Mouse (Mus musculus): ENCODE measurements around the gene Shld2. TPM values are rescaled to one million over a fixed set of nuclear protein-coding genes. Genes with fewer than 3 reads are reported as not detected.

Shld2 gene
- polyA plus RNA-seq, 1 experiment from 2014 or later = 11.0 TPM

- Histone ChIP-seq H3K4me2 (no peak overlapping the region), H3K4me3 (replicated peaks) (no peak overlapping the region), H3K9me3 (replicated peaks) (no peaks in the 10 kb centered on the region), H3K9ac (no peak overlapping the region), H3K4me1 (no peaks in the 10 kb centered on the region), H3K27me3 (no peaks in the 10 kb centered on the region), H3K27ac (no peak overlapping the region), H3K36me3 (no peaks in the 10 kb centered on the region)
- ATAC-seq (replicated peaks; ENCODE audit: low FRiP score) = no peak
- WGBS = 58% methylated on average over 4 of the region's 4 CpGs
These were observed 101.2 kb downstream of the Shld2 start for GRCm38 (mm10) chr14:34209080-34209479.

GRCm38 (mm10) chr14:34208651-34209050, 101.6 kb downstream of the Shld2 start:
- Histone ChIP-seq H3K4me2 (no peak overlapping the region), H3K4me1 (no peaks in the 10 kb centered on the region), H3K27ac (no peak overlapping the region), H3K9ac (no peak overlapping the region), H3K36me3 (no peaks in the 10 kb centered on the region), H3K9me3 (replicated peaks) (no peaks in the 10 kb centered on the region), H3K27me3 (no peaks in the 10 kb centered on the region), H3K4me3 (replicated peaks) (no peak overlapping the region)
- WGBS = 49% methylated on average over 2 of the region's 2 CpGs
- ATAC-seq (replicated peaks; ENCODE audit: low FRiP score) = no peak

- no peaks in the 10 kb centered on the region for H3K9me3 ChIP-seq (replicated peaks)
- H3K4me1 ChIP-seq = no peaks in the 10 kb centered on the region
- H3K27ac ChIP-seq = no peak overlapping the region
- no peaks in the 10 kb centered on the region for H3K27me3 ChIP-seq
- WGBS = 80% methylated on average over 6 of the region's 6 CpGs
- H3K36me3 ChIP-seq = no peaks in the 10 kb centered on the region
- H3K4me2 ChIP-seq = no peak overlapping the region
- no peak overlapping the region for H3K9ac ChIP-seq
- ATAC-seq (replicated peaks; ENCODE audit: low FRiP score) = no peak
- no peak overlapping the region for H3K4me3 ChIP-seq (replicated peaks)
These were observed 102.3 kb downstream of the Shld2 start for GRCm38 (mm10) chr14:34207996-34208395.

- peak; percentile 76 for ATAC-seq (replicated peaks; ENCODE audit: low FRiP score)
- Histone ChIP-seq H3K9ac (peak within 1 kb of the TSS; percentile 54), H3K27me3 (peaks cover 4% of the 10 kb centered on the region; the same call in 1 of the 2 replicates), H3K4me2 (peak within 1 kb of the TSS; percentile 99), H3K36me3 (no peaks in the 10 kb centered on the region), H3K27ac (no peak within 1 kb of the TSS), H3K9me3 (replicated peaks) (no peaks in the 10 kb centered on the region), H3K4me1 (peaks cover 15% of the 10 kb centered on the region), H3K4me3 (replicated peaks) (peak within 1 kb of the TSS; percentile 77)
- WGBS = 3% methylated on average over 44 of the region's 52 CpGs
These were observed 108.9 kb downstream of the Shld2 start, which contains the start of gene Gprin2 for GRCm38 (mm10) chr14:34201231-34202035. TSS of gene Gprin2 (minus strand) at chr14:34201653.

- Histone ChIP-seq H3K4me2 (peak overlapping the region; percentile 99), H3K4me1 (peaks cover 15% of the 10 kb centered on the region), H3K27me3 (peaks cover 4% of the 10 kb centered on the region; the same call in 1 of the 2 replicates), H3K36me3 (no peaks in the 10 kb centered on the region), H3K9ac (peak overlapping the region; percentile 54), H3K27ac (no peak overlapping the region), H3K9me3 (replicated peaks) (no peaks in the 10 kb centered on the region), H3K4me3 (replicated peaks) (peak overlapping the region; percentile 77)
- peak; percentile 73 for ATAC-seq (replicated peaks; ENCODE audit: low FRiP score)
- 4% methylated on average over 19 of the region's 19 CpGs for WGBS
These were observed 109.5 kb downstream of the Shld2 start for GRCm38 (mm10) chr14:34200738-34201230.

- no peaks in the 10 kb centered on the region for H3K36me3 ChIP-seq
- H3K4me1 ChIP-seq = peaks cover 16% of the 10 kb centered on the region
- no peak for ATAC-seq (replicated peaks; ENCODE audit: low FRiP score)
- H3K4me3 ChIP-seq (replicated peaks) = no peak overlapping the region
- no peak overlapping the region for H3K27ac ChIP-seq
- H3K4me2 ChIP-seq = no peak overlapping the region
- no peak overlapping the region for H3K9ac ChIP-seq
- peaks cover 4% of the 10 kb centered on the region; the same call in 1 of the 2 replicates for H3K27me3 ChIP-seq
- no peaks in the 10 kb centered on the region for H3K9me3 ChIP-seq (replicated peaks)
- 27% methylated on average over 4 of the region's 4 CpGs for WGBS
These were observed 113.6 kb downstream of the Shld2 start for GRCm38 (mm10) chr14:34196706-34197105.

DNA sequence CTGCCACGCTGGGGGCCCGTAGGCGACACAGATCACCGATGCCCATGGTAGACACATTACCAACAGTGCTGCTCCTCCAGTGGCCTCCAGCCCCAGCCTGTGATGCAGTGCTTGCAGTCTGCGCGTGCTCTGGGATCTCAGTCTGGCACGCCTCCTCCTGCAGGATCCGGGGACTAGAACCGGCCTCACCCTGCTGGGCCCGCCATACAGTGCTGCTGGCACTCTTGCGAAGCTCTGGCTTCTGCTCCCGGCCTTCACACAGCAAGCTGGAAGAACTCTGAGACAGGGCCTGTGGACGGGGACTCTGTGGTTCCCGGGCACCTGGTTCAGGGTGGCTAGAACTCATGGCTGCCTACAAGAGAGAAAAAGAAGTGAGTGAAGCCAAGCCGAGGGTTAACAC, 114.8 kb downstream of the Shld2 start:
- no peak for ATAC-seq (replicated peaks; ENCODE audit: low FRiP score)
- Histone ChIP-seq H3K4me2 (no peak overlapping the region), H3K4me1 (peaks cover 6% of the 10 kb centered on the region; the same call in 1 of the 2 replicates), H3K9me3 (replicated peaks) (no peaks in the 10 kb centered on the region), H3K27me3 (peaks cover 4% of the 10 kb centered on the region; the same call in 1 of the 2 replicates), H3K4me3 (replicated peaks) (no peak overlapping the region), H3K27ac (no peak overlapping the region), H3K9ac (no peak overlapping the region), H3K36me3 (no peaks in the 10 kb centered on the region)
- WGBS = 89% methylated on average over 15 of the region's 15 CpGs

- H3K27ac ChIP-seq = no peak overlapping the region
- no peaks in the 10 kb centered on the region for H3K36me3 ChIP-seq
- H3K4me1 ChIP-seq = 0 out of 2 replicates have a peak, but pooled peaks cover 3% of the 10 kb centered on the region
- ATAC-seq (replicated peaks; ENCODE audit: low FRiP score) = no peak
- 63% methylated on average over 4 of the region's 4 CpGs for WGBS
- no peak overlapping the region for H3K9ac ChIP-seq
- H3K4me2 ChIP-seq = no peak overlapping the region
- H3K4me3 ChIP-seq (replicated peaks) = no peak overlapping the region
- H3K27me3 ChIP-seq = peaks cover 4% of the 10 kb centered on the region; the same call in 1 of the 2 replicates
- H3K9me3 ChIP-seq (replicated peaks) = no peaks in the 10 kb centered on the region
These were observed 116.4 kb downstream of the Shld2 start for GRCm38 (mm10) chr14:34193879-34194278.

DNA sequence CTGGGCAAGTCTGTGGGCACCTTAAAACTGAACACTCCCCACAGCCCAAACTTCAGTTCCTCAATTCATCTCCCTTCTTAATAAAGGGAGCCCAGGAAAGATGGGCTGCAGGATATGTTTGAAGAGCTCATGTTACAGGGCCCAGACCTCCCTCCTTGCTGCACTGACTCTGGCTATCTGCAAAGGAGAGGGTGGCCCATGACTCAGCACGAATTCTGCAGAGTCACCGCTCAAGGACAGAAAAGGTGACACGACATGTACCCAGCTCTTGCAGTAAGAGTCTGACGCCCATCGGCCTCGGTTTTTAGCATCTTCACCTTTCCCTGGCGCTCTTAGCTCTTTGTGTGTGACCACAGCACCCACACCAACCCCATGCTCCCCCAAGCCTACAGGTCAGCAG, 119.9 kb downstream of the Shld2 start:
- no peaks in the 10 kb centered on the region for H3K36me3 ChIP-seq
- ATAC-seq (replicated peaks; ENCODE audit: low FRiP score) = no peak
- no peak overlapping the region for H3K9ac ChIP-seq
- no peaks in the 10 kb centered on the region for H3K27me3 ChIP-seq
- H3K4me3 ChIP-seq (replicated peaks) = no peak overlapping the region
- H3K27ac ChIP-seq = no peak overlapping the region
- 0 out of 2 replicates have a peak, but pooled peaks cover 3% of the 10 kb centered on the region for H3K4me1 ChIP-seq
- WGBS = 73% methylated on average over 7 of the region's 7 CpGs
- H3K9me3 ChIP-seq (replicated peaks) = no peaks in the 10 kb centered on the region
- no peak overlapping the region for H3K4me2 ChIP-seq

GRCm38 (mm10) chr14:34188629-34189028, 121.7 kb downstream of the Shld2 start:
- Histone ChIP-seq H3K4me3 (replicated peaks) (no peak overlapping the region), H3K4me2 (no peak overlapping the region), H3K4me1 (no peaks in the 10 kb centered on the region), H3K27ac (no peak overlapping the region), H3K9me3 (replicated peaks) (no peaks in the 10 kb centered on the region), H3K36me3 (no peaks in the 10 kb centered on the region), H3K9ac (no peak overlapping the region), H3K27me3 (no peaks in the 10 kb centered on the region)
- ATAC-seq (replicated peaks; ENCODE audit: low FRiP score) = no peak
- 71% methylated on average over 5 of the region's 5 CpGs for WGBS

Data from kidney, embryonic 15.5 days (tissue).